ENCODE assay signal across 9 mouse cellular contexts in genomic region chr13:113699415-113699873, GRCm38 (mm10). TPM values are rescaled to one million over a fixed set of nuclear protein-coding genes. Genes with fewer than 3 reads are reported as not detected.
DNase-seq lines count a peak whose midpoint lies in the region; ATAC-seq and TF ChIP-seq lines count a peak whose summit lies in the region.
"Had no signal": no experiment of that assay in that cellular context is flagged by ENCODE, and none has a peak within 500 bp of the region (broad histone marks: within the 10 kb centered on the region; RNA-seq: fewer than 3 reads in every experiment).

No protein-coding gene starts in this region.

- H3K9me3 ChIP-seq in heart, embryonic 11.5 days (replicated peaks; ENCODE audit: control insufficient read depth, low read length): peaks cover 4% of the 10 kb centered on the region; the same call in 1 of the 2 replicates
- no peaks in the 10 kb centered on the region for H3K9me3 ChIP-seq in hindbrain, embryonic 14.5 days (ENCODE audit: control insufficient read depth, low read length)
- no peaks in the 10 kb centered on the region for H3K9me3 ChIP-seq in midbrain, embryonic 11.5 days (ENCODE audit: control insufficient read depth, low read length)

- H3K27ac ChIP-seq in heart, embryonic 11.5 days (ENCODE audit: low read depth, low read length): no peak overlapping the region
- 0 out of 2 replicates have a peak overlapping the region, but pooled peaks have one; percentile 9 for H3K27ac ChIP-seq in hindbrain, embryonic 14.5 days
- H3K27ac ChIP-seq in midbrain, embryonic 11.5 days (ENCODE audit: low read depth, low read length): no peak overlapping the region
- no peak overlapping the region for H3K27ac ChIP-seq in thymus, adult 2 months (ENCODE audit: control insufficient read depth, insufficient read depth, low read length)

- no peak for ATAC-seq in heart, embryonic 11.5 days (replicated peaks; ENCODE audit: insufficient number of reproducible peaks, low FRiP score, low TSS enrichment)
- ATAC-seq in hindbrain, embryonic 14.5 days (ENCODE audit: low FRiP score): 0 out of 2 replicates have a peak, but pooled peaks have one; percentile 25
- peak; percentile 78 for ATAC-seq in midbrain, embryonic 11.5 days (ENCODE audit: low FRiP score)

- 0 out of 2 replicates have a peak overlapping the region, but pooled peaks have one; percentile 2 for H3K4me2 ChIP-seq in heart, embryonic 11.5 days
- H3K4me2 ChIP-seq in hindbrain, embryonic 14.5 days (replicated peaks): 0 out of 2 replicates have a peak overlapping the region, but pooled peaks have one; percentile 3
- no peak overlapping the region for H3K4me2 ChIP-seq in midbrain, embryonic 11.5 days

- DNase-seq in heart, postnatal 10 days: no peak
- peak; percentile 31 for DNase-seq in brain, adult 2 months (ENCODE audit: low read depth, low spot score)
- DNase-seq in hindbrain, embryonic 14.5 days (ENCODE audit: low spot score): no peak
- DNase-seq in midbrain, embryonic 11.5 days (ENCODE audit: low spot score, missing footprints): peak; percentile 83
- DNase-seq in kidney, postnatal 14 days: no peak
- DNase-seq in urinary bladder, adult 2 months (ENCODE audit: low spot score): no peak
- no peak for DNase-seq in thymus, adult 2 months

- no peaks in the 10 kb centered on the region for H3K27me3 ChIP-seq in heart, embryonic 11.5 days (ENCODE audit: control insufficient read depth, insufficient read depth, low read length)
- H3K27me3 ChIP-seq in hindbrain, embryonic 14.5 days (ENCODE audit: control insufficient read depth, insufficient read depth, low read length): no peaks in the 10 kb centered on the region
- no peaks in the 10 kb centered on the region for H3K27me3 ChIP-seq in midbrain, embryonic 11.5 days (ENCODE audit: control insufficient read depth, insufficient read depth, low read length)
- no peaks in the 10 kb centered on the region for H3K27me3 ChIP-seq in thymus, adult 2 months (ENCODE audit: control insufficient read depth, insufficient read depth, low read length)
- H3K27me3 ChIP-seq: CH12.LX had no signal

- H3K9ac ChIP-seq in heart, embryonic 11.5 days (ENCODE audit: low read depth, low read length): no peak overlapping the region
- H3K9ac ChIP-seq in hindbrain, embryonic 14.5 days: no peak overlapping the region
- H3K9ac ChIP-seq in midbrain, embryonic 11.5 days (ENCODE audit: low read length): no peak overlapping the region

- 27% methylated on average over 11 of the region's 11 CpGs for WGBS in heart, embryonic 11.5 days (ENCODE audit: insufficient replicate concordance)
- 43% methylated on average over 11 of the region's 11 CpGs for WGBS in hindbrain, embryonic 14.5 days
- 25% methylated on average over 11 of the region's 11 CpGs for WGBS in midbrain, embryonic 11.5 days
- 83% methylated on average over 11 of the region's 11 CpGs for WGBS in thymus, adult 2 months

- no peak for TF ChIP-seq CTCF in thymus, adult 2 months (IDR thresholded peaks at IDR 0.05; ENCODE audit: borderline replicate concordance, control insufficient read depth, extremely low read depth, insufficient read depth, low read length, poor library complexity)

- no peak overlapping the region for H3K4me3 ChIP-seq in heart, embryonic 11.5 days (ENCODE audit: low read depth, low read length)
- no peak overlapping the region for H3K4me3 ChIP-seq in hindbrain, embryonic 14.5 days (replicated peaks; ENCODE audit: low read length)
- no peak overlapping the region for H3K4me3 ChIP-seq in midbrain, embryonic 11.5 days (ENCODE audit: low read depth, low read length)
- H3K4me3 ChIP-seq in thymus, adult 2 months (ENCODE audit: control insufficient read depth, insufficient read depth, low read length): no peak overlapping the region

- intact Hi-C loops in heart, postnatal 10 days (cut with DNase I): no loop called here

- no peaks in the 10 kb centered on the region for H3K4me1 ChIP-seq in heart, embryonic 11.5 days (ENCODE audit: control insufficient read depth, insufficient read depth, low read length)
- H3K4me1 ChIP-seq in hindbrain, embryonic 14.5 days (replicated peaks; ENCODE audit: control insufficient read depth, insufficient read depth, low read length): peaks cover 18% of the 10 kb centered on the region; the same call in 1 of the 2 replicates
- H3K4me1 ChIP-seq in midbrain, embryonic 11.5 days (ENCODE audit: control insufficient read depth, insufficient read depth, low read length): peaks cover 4% of the 10 kb centered on the region
- H3K4me1 ChIP-seq in thymus, adult 2 months (replicated peaks; ENCODE audit: control insufficient read depth, insufficient read depth, low read length): no peaks in the 10 kb centered on the region

- no peak for TF ChIP-seq POLR2A in thymus, adult 2 months (IDR thresholded peaks at IDR 0.05; ENCODE audit: control insufficient read depth, extremely low read depth, insufficient read depth, low read length, poor library complexity)

- H3K36me3 ChIP-seq in heart, embryonic 11.5 days (ENCODE audit: control insufficient read depth, insufficient read depth, low read length): no peaks in the 10 kb centered on the region
- no peaks in the 10 kb centered on the region for H3K36me3 ChIP-seq in hindbrain, embryonic 14.5 days (replicated peaks; ENCODE audit: control insufficient read depth, insufficient read depth)
- no peaks in the 10 kb centered on the region for H3K36me3 ChIP-seq in midbrain, embryonic 11.5 days (ENCODE audit: control insufficient read depth, insufficient read depth, low read length)
- H3K36me3 ChIP-seq in thymus, adult 2 months (ENCODE audit: control insufficient read depth, insufficient read depth, low read length): no peaks in the 10 kb centered on the region

RNA-seq across cellular contexts. Expression of gene Hspb3, which starts 36.0 kb away (rescaled TPM):
- 71.8 and 75.2 TPM in 2 replicates for polyA plus RNA-seq in heart, embryonic 11.5 days (2014; fragmentation: Nextera tagmentation; extraction: Ambion mirVana)
- total RNA-seq in heart, postnatal 10 days (2021): 10 to 100 TPM; 16.0 to 17.0 TPM
- polyA plus RNA-seq in hindbrain, embryonic 14.5 days (2014; fragmentation: Nextera tagmentation; extraction: Ambion mirVana): 0.25 TPM in 1 of 2 replicates, not detected in the other
- not detected in 2 replicates for polyA plus RNA-seq in midbrain, embryonic 11.5 days (2014; fragmentation: Nextera tagmentation; extraction: Ambion mirVana)
- not detected in 2 replicates for polyA plus RNA-seq in urinary bladder, adult 2 months (2012; rRNA removed)
- 0.65 TPM in 1 of 2 replicates, not detected in the other for polyA plus RNA-seq in thymus, adult 2 months (2012; rRNA removed)
- total RNA-seq: CH12.LX had no signal

Comparison
In these comparisons a context has a peak if more than half of its experiments do, and no peak if none do; other contexts are left out.
1. DNase-seq: peak in brain, adult 2 months (single experiment) and midbrain, embryonic 11.5 days (single experiment); none in heart, postnatal 10 days (0 of 2), hindbrain, embryonic 14.5 days (single experiment), kidney, postnatal 14 days (single experiment), urinary bladder, adult 2 months (single experiment) and thymus, adult 2 months (single experiment).
2. RNA of gene Hspb3, which starts 36.0 kb away (polyA plus RNA-seq): 71.8 to 75.2 TPM in heart, embryonic 11.5 days; 0.65 TPM in thymus, adult 2 months, 0.25 TPM in hindbrain, embryonic 14.5 days, not detected in urinary bladder, adult 2 months and not detected in midbrain, embryonic 11.5 days; every median in the first group is over 10 times any median in the second.